Mouse (Mus musculus) cerebellum, postnatal 36 days (tissue): Measurements from ENCODE around the gene Fpr-rs6.

Experiments used
- DNase-seq, 2 experiments: peaks; one replicate each; pipeline ENCODE4 v3.0.0; 2021 to 2022; ENCODE audit warnings: mixed read lengths in 2 of 2

The Fpr-rs6 gene

DNA sequence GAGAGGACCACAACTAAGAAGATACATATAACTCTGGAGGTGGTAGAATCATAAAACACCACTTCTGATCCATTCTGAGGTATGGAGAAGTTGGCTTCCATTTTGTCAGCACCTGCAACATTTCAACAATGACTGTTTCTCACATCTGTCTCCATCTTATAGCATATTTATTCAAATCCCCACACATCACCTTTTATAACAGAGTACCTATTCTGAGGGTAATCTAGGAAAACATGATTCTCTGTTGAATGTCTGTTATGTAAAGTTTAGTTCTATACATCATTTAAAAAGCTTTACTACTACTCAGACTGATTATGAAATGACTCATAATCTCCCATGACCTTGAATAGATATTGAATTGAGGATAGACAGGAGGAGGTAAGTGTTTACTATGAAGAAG is at the start of gene Fpr-rs6:
Fpr-rs6 (minus strand) TSS at position 101 of the 400 bp plus-strand sequence.
- DNase-seq = no peak
